Mouse (Mus musculus): ENCODE measurements around the gene Preb. TPM values are rescaled to one million over a fixed set of nuclear protein-coding genes. Genes with fewer than 3 reads are reported as not detected.

Preb gene
- total RNA-seq, 2 experiments from 2014 or later = 97.3 to 99.7 TPM

DNA sequence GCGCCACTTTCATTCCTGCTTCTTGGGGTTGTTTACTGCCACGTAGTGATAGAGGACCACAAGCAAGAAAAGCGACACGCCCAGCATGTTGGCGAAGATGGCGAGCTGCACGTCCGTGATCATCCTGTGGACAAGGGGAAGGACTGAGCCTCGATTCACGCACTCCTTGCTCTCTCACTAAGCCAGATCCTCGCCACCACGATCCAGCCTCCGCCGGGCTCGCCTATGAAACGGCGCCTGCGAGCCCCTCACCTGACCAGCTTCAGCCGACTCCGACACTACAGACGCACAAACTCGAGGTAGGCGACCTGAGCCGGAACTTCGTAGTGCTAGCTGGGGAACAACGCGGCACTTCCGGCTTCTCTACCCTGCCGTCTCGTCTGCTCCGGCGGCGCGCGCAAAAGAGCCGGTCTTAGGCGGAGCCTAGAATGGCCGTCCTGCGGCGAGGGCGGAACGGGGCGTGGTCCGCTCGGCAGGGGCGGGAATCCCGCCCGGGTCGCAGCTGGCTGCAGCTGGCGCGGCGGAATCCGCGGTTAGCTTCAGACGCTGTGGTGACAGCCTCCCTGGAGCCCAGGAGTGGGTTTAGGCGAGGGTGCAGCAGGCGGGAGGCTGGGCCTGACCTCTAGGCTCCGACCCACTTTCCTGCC, 52.6 kb downstream of the Preb start, which contains the start of gene Ost4:
Gene Ost4, minus strand, starts transcription at position 376 of the 647 bp plus-strand sequence.
- peak; percentile 97 to 98 for DNase-seq (ENCODE audit: low spot score in 2 of 2)

DNA sequence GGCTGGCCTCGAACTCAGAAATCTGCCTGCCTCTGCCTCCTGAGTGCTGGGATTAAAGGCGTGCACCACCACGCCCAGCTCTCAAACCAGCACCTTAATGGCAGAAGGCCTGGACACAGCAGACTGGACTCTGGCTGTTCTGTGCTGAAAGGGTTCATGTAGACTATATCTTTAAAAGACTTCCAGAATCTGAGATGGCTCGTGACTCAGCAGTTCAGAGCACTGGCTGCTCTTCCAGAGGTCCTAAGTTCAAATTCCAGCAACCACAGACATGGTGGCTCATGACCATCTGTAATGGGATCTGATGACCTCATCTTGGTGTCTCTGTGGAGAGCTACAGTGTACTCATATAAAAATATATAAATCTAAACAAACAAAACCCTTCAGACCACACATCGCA, 58.3 kb downstream of the Preb start:
- DNase-seq (ENCODE audit: low spot score in 2 of 2) = no peak

Other genes with a start within 250 kb of the Preb start
- 1 to 10 TPM; 5.6 to 7.4 TPM for gene Dpysl5, start 248.8 kb downstream of the Preb start, total RNA-seq (2021)
- gene Mapre3, start 145.7 kb downstream of the Preb start, total RNA-seq (2021) = 10 to 100 TPM; 60.9 to 65.0 TPM
- 10 to 100 TPM; 56.9 to 58.3 TPM for gene Tmem214, start 92.3 kb downstream of the Preb start, total RNA-seq (2021)
- 10 to 100 TPM in 1 of 2 experiments, 1 to 10 TPM in 1; 8.3 to 10.0 TPM for gene Agbl5, start 71.7 kb downstream of the Preb start, total RNA-seq (2021)
- gene Ost4, start 52.6 kb downstream of the Preb start, total RNA-seq (2021) = 100 to 1,000 TPM; 171 to 194 TPM
- 100 to 1,000 TPM in 1 of 2 experiments, 10 to 100 TPM in 1; 86.8 to 104 TPM for gene Emilin1, start 47.0 kb downstream of the Preb start, total RNA-seq (2021)
- 10 to 100 TPM; 26.7 to 29.8 TPM for gene Khk, start 38.9 kb downstream of the Preb start, total RNA-seq (2021)
- 1 to 10 TPM; 9.5 to 10.0 TPM for gene Cgref1, start 14.8 kb downstream of the Preb start, total RNA-seq (2021)
- under 1 TPM in 1 of 2 experiments, not detected in 1; 0.10 TPM for gene Tcf23, start 8.3 kb upstream of the Preb start, total RNA-seq (2021)
- 100 to 1,000 TPM in 1 of 2 experiments, 10 to 100 TPM in 1; 92.4 to 102 TPM for gene Atraid, start 88.0 kb upstream of the Preb start, total RNA-seq (2021)
- gene Slc5a6, start 88.6 kb upstream of the Preb start, total RNA-seq (2021) = 10 to 100 TPM in 1 of 2 experiments, 1 to 10 TPM in 1; 8.2 to 13.8 TPM
- 10 to 100 TPM; 40.4 to 41.0 TPM for gene Cad, start 94.4 kb upstream of the Preb start, total RNA-seq (2021)
- gene Dnajc5g, start 145.9 kb upstream of the Preb start, total RNA-seq (2021) = not detected
- not detected for gene Slc30a3, start 147.9 kb upstream of the Preb start, total RNA-seq (2021)
- gene Trim54, start 156.4 kb upstream of the Preb start, total RNA-seq (2021) = 100 to 1,000 TPM; 139 to 160 TPM
- under 1 TPM in 1 of 2 experiments, not detected in 1; 0.62 TPM for gene Ucn, start 178.5 kb upstream of the Preb start, total RNA-seq (2021)
- 10 to 100 TPM; 43.4 to 51.8 TPM for gene Mpv17, start 193.9 kb upstream of the Preb start, total RNA-seq (2021)
- gene Gm29609, start 219.6 kb upstream of the Preb start, total RNA-seq (2021) = 1 to 10 TPM; 1.6 to 4.6 TPM
- 10 to 100 TPM; 39.7 to 47.0 TPM for gene Gtf3c2, start 219.8 kb upstream of the Preb start, total RNA-seq (2021)
- 10 to 100 TPM; 80.8 to 83.2 TPM for gene Snx17, start 232.9 kb upstream of the Preb start, total RNA-seq (2021)
- 10 to 100 TPM; 33.1 to 42.9 TPM for gene Eif2b4, start 233.1 kb upstream of the Preb start, total RNA-seq (2021)
- 10 to 100 TPM; 12.2 to 13.0 TPM for gene Zfp513, start 241.9 kb upstream of the Preb start, total RNA-seq (2021)

Measured in gastrocnemius, postnatal 4 days (tissue).